Mouse (Mus musculus): ENCODE data around the gene Kcne2. TPM values are rescaled to one million over a fixed set of nuclear protein-coding genes. Genes with fewer than 3 reads are reported as not detected.

Gene Kcne2
- polyA plus RNA-seq (2012; rRNA removed) = 0.33 and 0.38 TPM in 2 replicates

DNA sequence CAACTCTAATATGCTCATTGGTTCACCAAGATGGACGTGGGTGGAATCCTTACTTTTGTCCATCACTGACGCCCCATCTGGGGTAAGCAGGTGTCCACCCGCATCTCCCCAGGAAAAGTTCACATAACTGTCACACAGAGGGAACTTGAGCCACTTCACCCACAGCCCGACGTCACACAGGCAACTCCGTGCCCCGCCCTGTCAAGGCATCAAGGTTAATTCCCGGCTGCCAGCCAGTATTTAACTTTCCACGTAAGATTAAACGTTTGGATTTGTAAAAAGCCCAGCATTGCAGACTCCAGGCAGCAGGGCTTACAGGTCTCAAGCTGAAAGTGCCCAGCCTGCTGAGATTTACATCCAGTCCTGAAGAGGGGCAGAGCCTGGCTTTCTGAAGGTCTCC lies at the start of gene Kcne2:
Gene Kcne2 (plus strand): TSS at position 289 of the 400 bp plus-strand sequence.
- Histone ChIP-seq H3K4me3 (ENCODE audit: insufficient read depth, low read length) (no peak within 1 kb of the TSS), H3K27ac (ENCODE audit: insufficient read depth, low read length) (no peak within 1 kb of the TSS), H3K4me1 (ENCODE audit: control insufficient read depth, insufficient read depth, low read length) (no peaks in the 10 kb centered on the region)
- TF ChIP-seq CTCF (IDR thresholded peaks at IDR 0.05; ENCODE audit: extremely low read depth, insufficient read depth, low read length) (no peak), POLR2A (IDR thresholded peaks at IDR 0.05; ENCODE audit: extremely low read depth, insufficient read depth, low read length) (no peak)

DNA sequence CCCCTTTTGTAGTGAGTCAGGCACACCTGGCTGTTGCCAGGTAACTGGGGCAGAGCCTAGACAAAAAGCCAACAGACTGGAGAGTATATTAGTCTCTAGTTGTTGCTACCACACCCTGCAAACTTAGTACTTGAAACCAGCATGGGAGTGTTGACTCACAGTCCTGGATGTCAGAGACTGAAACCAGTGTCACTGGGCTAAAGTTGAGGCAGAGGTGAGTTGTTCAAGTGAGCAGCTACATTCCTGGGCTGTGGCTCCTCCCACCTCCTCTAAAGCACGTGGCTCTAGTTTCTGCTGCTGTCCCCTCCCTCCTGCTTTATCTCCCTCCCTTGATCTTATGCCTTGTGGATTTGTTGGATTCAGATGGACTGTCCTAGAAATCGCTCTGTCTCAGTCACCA lies 46.3 kb upstream of the Kcne2 start:
- TF ChIP-seq POLR2A (IDR thresholded peaks at IDR 0.05; ENCODE audit: extremely low read depth, insufficient read depth, low read length) (no peak), CTCF (IDR thresholded peaks at IDR 0.05; ENCODE audit: extremely low read depth, insufficient read depth, low read length) (no peak)
- H3K4me1 ChIP-seq (ENCODE audit: control insufficient read depth, insufficient read depth, low read length) = peaks cover 3% of the 10 kb centered on the region
- no peak overlapping the region for H3K4me3 ChIP-seq (ENCODE audit: insufficient read depth, low read length)
- no peak overlapping the region for H3K27ac ChIP-seq (ENCODE audit: insufficient read depth, low read length)

DNA sequence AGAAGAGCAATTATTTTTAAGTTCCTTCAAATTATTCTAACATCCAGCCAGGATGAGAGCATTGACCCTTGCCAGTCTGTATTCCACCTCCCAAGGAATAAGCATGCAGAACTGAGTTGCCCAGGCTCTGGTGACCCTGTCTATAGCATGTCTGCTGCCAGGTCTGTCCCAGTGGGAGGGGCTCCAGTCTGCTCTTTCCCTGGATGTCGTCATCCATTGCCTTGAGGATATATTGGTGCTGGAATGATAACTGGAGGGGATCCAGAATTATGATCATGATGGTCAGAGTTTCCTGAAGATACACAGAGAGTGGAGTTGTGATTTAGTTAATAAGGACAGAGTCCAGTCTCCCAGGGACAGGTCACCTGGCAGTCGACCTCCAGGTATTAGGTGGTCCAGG lies 45.2 kb upstream of the Kcne2 start:
- peaks cover 3% of the 10 kb centered on the region for H3K4me1 ChIP-seq (ENCODE audit: control insufficient read depth, insufficient read depth, low read length)

DNA sequence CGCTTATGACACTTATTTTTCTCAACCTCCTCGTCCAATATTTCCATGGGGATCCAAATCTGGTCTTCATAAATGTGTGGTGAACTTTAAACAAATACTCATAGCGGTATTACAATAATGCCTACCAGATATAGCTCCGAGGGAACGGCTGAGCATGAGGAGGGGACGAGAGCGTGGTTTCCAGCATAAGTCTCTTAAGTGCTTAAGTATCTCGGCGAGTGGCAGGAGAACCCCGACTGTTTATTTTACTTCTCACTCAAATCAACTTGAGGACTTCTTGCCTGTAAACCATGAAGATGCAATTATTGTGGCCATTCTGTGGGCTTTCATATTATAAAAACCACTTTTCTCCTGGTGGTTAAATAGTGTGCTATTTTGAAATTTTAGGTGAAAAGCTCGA lies 44.5 kb upstream of the Kcne2 start:
- Histone ChIP-seq H3K4me3 (ENCODE audit: insufficient read depth, low read length) (no peak overlapping the region), H3K27ac (ENCODE audit: insufficient read depth, low read length) (no peak overlapping the region), H3K4me1 (ENCODE audit: control insufficient read depth, insufficient read depth, low read length) (peaks cover 3% of the 10 kb centered on the region)
- TF ChIP-seq POLR2A (IDR thresholded peaks at IDR 0.05; ENCODE audit: extremely low read depth, insufficient read depth, low read length) = no peak
- no peak for TF ChIP-seq CTCF (IDR thresholded peaks at IDR 0.05; ENCODE audit: extremely low read depth, insufficient read depth, low read length)

More for the DNA sequence above, 45.2 kb upstream of the Kcne2 start:
- TF ChIP-seq POLR2A (IDR thresholded peaks at IDR 0.05; ENCODE audit: extremely low read depth, insufficient read depth, low read length) (no peak), CTCF (IDR thresholded peaks at IDR 0.05; ENCODE audit: extremely low read depth, insufficient read depth, low read length) (no peak)
- no peak overlapping the region for H3K27ac ChIP-seq (ENCODE audit: insufficient read depth, low read length)
- no peak overlapping the region for H3K4me3 ChIP-seq (ENCODE audit: insufficient read depth, low read length)

DNA sequence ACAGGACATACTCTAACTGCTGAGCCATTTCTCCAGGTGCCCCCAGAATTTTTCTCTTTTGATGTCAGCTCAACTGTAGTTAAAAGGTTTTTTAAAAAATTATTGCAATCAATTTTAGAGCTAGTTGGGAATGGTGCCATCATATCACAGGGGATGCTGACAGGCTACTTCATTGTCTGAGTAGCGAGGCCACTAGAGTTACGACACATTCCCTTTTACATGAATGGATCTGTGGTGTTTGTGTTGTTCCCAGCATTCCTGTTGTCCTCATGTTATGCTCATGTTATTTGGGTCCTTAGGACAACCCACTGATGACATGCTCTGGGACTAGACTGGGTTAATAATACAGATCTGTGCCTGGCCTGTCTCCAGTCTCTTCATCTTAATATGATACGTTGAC lies 42.5 kb upstream of the Kcne2 start:
- Histone ChIP-seq H3K27ac (ENCODE audit: insufficient read depth, low read length) (no peak overlapping the region), H3K4me1 (ENCODE audit: control insufficient read depth, insufficient read depth, low read length) (peaks cover 4% of the 10 kb centered on the region), H3K4me3 (ENCODE audit: insufficient read depth, low read length) (no peak overlapping the region)
- TF ChIP-seq CTCF (IDR thresholded peaks at IDR 0.05; ENCODE audit: extremely low read depth, insufficient read depth, low read length) (no peak), POLR2A (IDR thresholded peaks at IDR 0.05; ENCODE audit: extremely low read depth, insufficient read depth, low read length) (no peak)

DNA sequence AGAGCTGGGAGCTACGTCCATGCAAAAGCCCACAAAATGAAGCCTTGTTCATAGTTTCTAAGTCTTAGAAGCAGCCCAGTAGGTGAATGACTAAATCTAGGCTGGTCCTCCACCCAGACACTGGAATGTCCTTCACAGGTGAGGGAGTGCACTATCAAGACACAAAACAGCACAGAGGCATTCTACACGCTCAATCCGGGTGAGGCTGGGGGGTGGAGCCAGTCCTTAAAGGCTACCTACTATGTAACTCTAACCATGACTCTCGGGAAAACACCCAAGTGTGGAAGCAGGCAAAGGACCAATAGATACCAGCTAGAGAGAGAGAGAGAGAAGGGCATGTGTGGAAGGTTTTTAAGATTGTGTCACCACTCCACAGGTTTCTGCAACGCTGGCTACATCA lies 41.7 kb upstream of the Kcne2 start:
- no peak for TF ChIP-seq POLR2A (IDR thresholded peaks at IDR 0.05; ENCODE audit: extremely low read depth, insufficient read depth, low read length)
- no peak for TF ChIP-seq CTCF (IDR thresholded peaks at IDR 0.05; ENCODE audit: extremely low read depth, insufficient read depth, low read length)
- peaks cover 4% of the 10 kb centered on the region for H3K4me1 ChIP-seq (ENCODE audit: control insufficient read depth, insufficient read depth, low read length)

DNA sequence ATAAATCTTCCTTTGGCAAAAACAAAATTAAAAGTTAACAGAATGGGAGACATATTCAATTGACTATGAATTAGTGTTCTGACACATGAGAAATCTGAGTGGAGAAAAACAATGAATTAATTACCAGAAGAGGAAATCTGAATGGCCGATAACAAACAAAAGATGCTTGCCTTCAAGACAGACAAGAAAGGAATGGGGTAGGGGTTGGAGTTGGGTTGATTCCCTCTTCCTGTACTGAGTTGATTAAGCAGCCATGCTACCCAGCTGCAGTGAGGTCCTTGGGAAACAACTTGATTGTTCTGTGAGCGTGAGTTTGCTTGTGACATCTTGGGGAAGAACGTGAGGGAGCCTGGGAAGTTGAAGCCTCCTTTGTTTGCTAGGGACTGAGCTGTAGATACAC lies 37.9 kb upstream of the Kcne2 start:
- Histone ChIP-seq H3K4me1 (ENCODE audit: control insufficient read depth, insufficient read depth, low read length) (peaks cover 4% of the 10 kb centered on the region), H3K4me3 (ENCODE audit: insufficient read depth, low read length) (no peak overlapping the region), H3K27ac (ENCODE audit: insufficient read depth, low read length) (no peak overlapping the region)
- TF ChIP-seq CTCF (IDR thresholded peaks at IDR 0.05; ENCODE audit: extremely low read depth, insufficient read depth, low read length) (no peak), POLR2A (IDR thresholded peaks at IDR 0.05; ENCODE audit: extremely low read depth, insufficient read depth, low read length) (no peak)

More for the DNA sequence above, 41.7 kb upstream of the Kcne2 start:
- Histone ChIP-seq H3K27ac (ENCODE audit: insufficient read depth, low read length) (no peak overlapping the region), H3K4me3 (ENCODE audit: insufficient read depth, low read length) (no peak overlapping the region)

DNA sequence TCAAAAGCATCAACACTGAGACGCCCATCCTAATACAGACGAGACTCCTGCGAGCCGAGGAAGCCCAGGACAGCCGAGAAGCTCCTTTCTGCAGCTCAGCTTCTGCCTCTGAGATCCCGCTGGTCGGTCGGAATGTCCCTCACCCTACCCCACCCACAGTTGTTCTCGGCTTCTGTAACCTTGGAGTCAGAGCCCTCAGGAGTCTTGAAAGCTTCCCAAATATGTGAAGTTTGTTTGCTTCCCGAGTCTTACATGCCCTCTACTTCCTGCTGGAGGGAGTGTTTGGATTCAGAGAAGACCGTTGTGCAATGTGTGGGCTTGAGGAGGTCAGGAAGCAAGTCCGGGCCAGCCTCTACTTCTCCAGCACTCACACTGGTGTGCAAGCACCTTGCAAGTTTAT lies 24.3 kb upstream of the Kcne2 start:
- TF ChIP-seq POLR2A (IDR thresholded peaks at IDR 0.05; ENCODE audit: extremely low read depth, insufficient read depth, low read length) (no peak), CTCF (IDR thresholded peaks at IDR 0.05; ENCODE audit: extremely low read depth, insufficient read depth, low read length) (no peak)
- Histone ChIP-seq H3K4me3 (ENCODE audit: insufficient read depth, low read length) (no peak overlapping the region), H3K4me1 (ENCODE audit: control insufficient read depth, insufficient read depth, low read length) (no peaks in the 10 kb centered on the region), H3K27ac (ENCODE audit: insufficient read depth, low read length) (no peak overlapping the region)

DNA sequence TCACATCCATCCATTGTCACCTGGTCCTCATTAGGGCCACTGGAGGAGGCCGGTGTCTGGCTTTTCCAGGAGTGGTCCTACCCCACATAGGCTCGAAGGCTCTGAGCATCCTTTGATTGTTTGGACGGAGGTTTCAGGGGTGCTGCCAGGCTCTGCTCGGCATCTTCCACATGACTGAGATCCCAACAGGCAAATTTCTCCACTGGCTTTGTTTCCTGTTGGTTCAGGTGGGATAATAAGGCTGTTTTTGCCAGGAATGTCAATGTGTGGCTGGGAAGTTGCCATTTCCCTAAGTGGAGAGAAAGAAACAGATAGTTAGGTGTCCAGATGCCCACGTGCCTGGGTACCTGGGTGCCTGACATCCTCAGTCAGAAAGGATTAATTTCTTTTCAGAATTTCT lies 17.7 kb upstream of the Kcne2 start:
- TF ChIP-seq CTCF (IDR thresholded peaks at IDR 0.05; ENCODE audit: extremely low read depth, insufficient read depth, low read length) (no peak), POLR2A (IDR thresholded peaks at IDR 0.05; ENCODE audit: extremely low read depth, insufficient read depth, low read length) (no peak)
- Histone ChIP-seq H3K4me1 (ENCODE audit: control insufficient read depth, insufficient read depth, low read length) (no peaks in the 10 kb centered on the region), H3K27ac (ENCODE audit: insufficient read depth, low read length) (no peak overlapping the region), H3K4me3 (ENCODE audit: insufficient read depth, low read length) (no peak overlapping the region)

DNA sequence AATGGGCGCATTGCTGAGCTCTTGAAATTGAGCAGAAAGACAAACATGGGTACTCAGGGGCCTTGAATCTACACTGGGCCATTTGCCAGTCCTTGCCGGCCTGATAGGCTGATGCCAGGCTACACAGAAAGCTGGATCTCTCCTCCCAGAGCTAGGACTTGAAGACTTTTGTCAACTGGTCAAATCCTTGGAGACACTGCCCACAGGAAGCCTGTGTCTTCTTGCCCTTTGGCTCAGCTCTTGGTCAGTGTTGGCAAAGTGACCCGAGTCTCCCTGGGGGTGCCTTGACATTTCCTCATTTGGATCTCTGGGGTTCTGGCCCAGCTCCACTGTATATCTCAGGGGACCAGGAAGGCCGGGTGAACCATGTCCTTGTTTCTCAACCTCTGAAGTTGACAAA lies 16.7 kb upstream of the Kcne2 start:
- H3K4me1 ChIP-seq (ENCODE audit: control insufficient read depth, insufficient read depth, low read length) = no peaks in the 10 kb centered on the region
- no peak overlapping the region for H3K4me3 ChIP-seq (ENCODE audit: insufficient read depth, low read length)
- no peak overlapping the region for H3K27ac ChIP-seq (ENCODE audit: insufficient read depth, low read length)
- TF ChIP-seq POLR2A (IDR thresholded peaks at IDR 0.05; ENCODE audit: extremely low read depth, insufficient read depth, low read length) = no peak
- no peak for TF ChIP-seq CTCF (IDR thresholded peaks at IDR 0.05; ENCODE audit: extremely low read depth, insufficient read depth, low read length)

All from cortical plate, adult 2 months (tissue).